Mouse (Mus musculus) limb, embryonic 11.5 days (tissue): ENCODE data around the gene Jazf1. TPM values are rescaled to one million over a fixed set of nuclear protein-coding genes. Genes with fewer than 3 reads are reported as not detected.

Experiments used
- ATAC-seq: fragments of 200-750 bp; cut with Nextera tagmentation; 2 replicates; pipeline ENCODE4 v1.8.0; 2017; ENCODE audit warnings: low read depth; ENCODE audit not compliant: insufficient number of reproducible peaks, low FRiP score, low TSS enrichment
- DNase-seq: peaks from one replicate; pipeline ENCODE4 v3.0.0-alpha.2; 2015; ENCODE audit warnings: low spot score
- H3K27ac ChIP-seq: fragments of 300-500 bp; sonication (generic); replicated peaks from 2 replicates; pipeline ENCODE4 v1.5.1; 2014; ENCODE audit warnings: low read depth, mild to moderate bottlenecking, low read length
- H3K27me3 ChIP-seq: fragments of 300-500 bp; sonication (generic); 2 replicates; pipeline ENCODE4 v1.6.1; 2014; ENCODE audit warnings: mild to moderate bottlenecking, low read length, mixed read lengths; ENCODE audit not compliant: control insufficient read depth, insufficient read depth
- H3K36me3 ChIP-seq: fragments of 300-500 bp; sonication (generic); 2 replicates; pipeline ENCODE4 v1.6.1; 2014; ENCODE audit warnings: mild to moderate bottlenecking, low read length, moderate library complexity, mixed read lengths; ENCODE audit not compliant: control insufficient read depth, insufficient read depth
- H3K4me1 ChIP-seq: fragments of 300-500 bp; sonication (generic); 2 replicates; pipeline ENCODE4 v1.6.1; 2014; ENCODE audit warnings: low read length, mixed read lengths; ENCODE audit not compliant: control insufficient read depth, insufficient read depth
- H3K4me2 ChIP-seq: fragments of 300-500 bp; sonication (generic); 2 replicates; pipeline ENCODE4 v1.6.1; 2014; ENCODE audit warnings: low read depth, mild to moderate bottlenecking, moderate library complexity; ENCODE audit not compliant: severe bottlenecking
- H3K4me3 ChIP-seq: fragments of 300-500 bp; sonication (generic); 2 replicates; pipeline ENCODE4 v1.5.1; 2014; ENCODE audit warnings: low read depth, low read length
- H3K9ac ChIP-seq: fragments of 300-500 bp; sonication (generic); 2 replicates; pipeline ENCODE4 v1.6.1; 2014; ENCODE audit warnings: mild to moderate bottlenecking, low read length
- H3K9me3 ChIP-seq: fragments of 300-500 bp; sonication (generic); 2 replicates; pipeline ENCODE4 v1.6.1; 2016; ENCODE audit warnings: low read length; ENCODE audit not compliant: control insufficient read depth
- WGBS: fragments of 180-500 bp; shearing (Covaris S2); extraction: QIAGEN DNeasy Blood & Tissue Kit; methylation state at CpG from one replicate; pipeline ENCODE4 v1.1.7; 2014; 5-methylcytosine and 5-hydroxymethylcytosine counted together
- polyA plus RNA-seq: library from polyadenylated mRNA; unstranded; fragments of >200 nt; fragmentation: Nextera tagmentation; extraction: Ambion mirVana; gene quantifications from 2 replicates; pipeline ENCODE4 v1.2.1, GENCODE M21; 2014

The Jazf1 gene
- polyA plus RNA-seq, 1 experiment from 2014 or later, result 6.5 TPM

- H3K36me3 ChIP-seq, result no peaks in the 10 kb centered on the region
- H3K27me3 ChIP-seq, result no peaks in the 10 kb centered on the region
- H3K4me1 ChIP-seq, result peaks cover 51% of the 10 kb centered on the region
- H3K4me3 ChIP-seq, result no peak overlapping the region
- H3K27ac ChIP-seq, result peak overlapping the region; percentile 93
- 8% methylated on average over 10 of the region's 10 CpGs for WGBS
- H3K9ac ChIP-seq, result no peak overlapping the region
- H3K4me2 ChIP-seq, result no peak overlapping the region
- peak; percentile 77 for ATAC-seq
- DNase-seq, result peak; percentile 87
- H3K9me3 ChIP-seq, result no peaks in the 10 kb centered on the region
These were observed 100.7 kb downstream of the Jazf1 start for GRCm38 (mm10) chr6:52967557-52968270.

GRCm38 (mm10) chr6:52966001-52966400 is 102.4 kb downstream of the Jazf1 start:
- H3K9ac ChIP-seq, result peak overlapping the region; percentile 37; the same call in 1 of the 2 replicates
- peak; percentile 49 for DNase-seq
- H3K4me3 ChIP-seq, result no peak overlapping the region
- H3K4me2 ChIP-seq, result no peak overlapping the region
- no peak for ATAC-seq
- no peaks in the 10 kb centered on the region for H3K36me3 ChIP-seq
- WGBS, result 27% methylated on average over 4 of the region's 4 CpGs
- peak overlapping the region; percentile 93 for H3K27ac ChIP-seq
- H3K9me3 ChIP-seq, result no peaks in the 10 kb centered on the region
- H3K27me3 ChIP-seq, result no peaks in the 10 kb centered on the region
- peaks cover 57% of the 10 kb centered on the region for H3K4me1 ChIP-seq

GRCm38 (mm10) chr6:52965340-52965739 is 103.1 kb downstream of the Jazf1 start:
- Histone ChIP-seq H3K27me3 (no peaks in the 10 kb centered on the region), H3K4me2 (peak overlapping the region; percentile 2; the same call in 1 of the 2 replicates), H3K27ac (peak overlapping the region; percentile 93)

DNA sequence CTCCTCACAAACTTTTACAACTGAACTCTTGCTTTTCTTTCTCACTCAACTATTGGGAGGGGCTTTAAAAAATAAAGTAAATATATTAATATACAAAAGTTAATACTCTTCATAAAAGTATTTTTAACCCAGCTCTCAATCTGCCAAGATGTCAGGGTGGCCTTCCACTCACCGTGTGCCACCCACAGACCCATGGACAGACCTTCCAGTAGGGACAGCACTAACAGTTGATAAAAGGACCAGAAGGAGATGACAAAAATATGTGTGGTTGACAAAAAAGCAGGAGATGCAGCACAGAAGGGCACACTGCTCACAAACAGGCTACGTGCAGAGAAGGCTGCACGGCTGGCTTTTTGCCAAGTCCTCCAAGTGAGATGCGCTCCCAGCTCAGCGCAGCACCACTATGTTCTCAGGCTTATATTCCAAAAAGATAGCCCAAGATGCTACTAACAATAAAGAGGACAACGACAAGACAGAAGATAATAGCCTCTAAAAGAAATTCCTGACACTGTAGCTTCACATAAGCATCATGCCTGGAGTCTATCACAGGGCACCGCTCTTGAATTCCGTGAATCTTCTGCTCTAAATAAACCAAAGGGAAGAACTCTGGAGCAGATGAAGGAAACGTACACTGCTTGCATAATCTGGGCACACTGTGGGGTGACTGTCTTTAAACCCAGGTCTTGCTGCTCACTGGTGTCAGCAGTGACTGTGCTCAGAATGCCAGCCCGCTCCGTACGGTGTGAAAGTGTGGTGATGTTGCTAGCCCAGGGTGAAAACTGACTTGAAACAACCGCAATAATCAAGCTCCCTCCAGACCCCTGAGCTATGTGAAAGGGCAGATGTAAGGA is 104.4 kb downstream of the Jazf1 start:
- Histone ChIP-seq H3K9ac (peak overlapping the region; percentile 49; the same call in 1 of the 2 replicates), H3K4me2 (no peak overlapping the region; the same call in 1 of the 2 replicates), H3K9me3 (no peaks in the 10 kb centered on the region), H3K27me3 (no peaks in the 10 kb centered on the region), H3K27ac (peak overlapping the region; percentile 90), H3K4me1 (peaks cover 54% of the 10 kb centered on the region), H3K36me3 (no peaks in the 10 kb centered on the region), H3K4me3 (no peak overlapping the region)
- WGBS, result 39% methylated on average over 13 of the region's 13 CpGs
- DNase-seq, result peak; percentile 60
- no peak for ATAC-seq

More at GRCm38 (mm10) chr6:52965340-52965739, 103.1 kb downstream of the Jazf1 start:
- H3K4me1 ChIP-seq, result peaks cover 60% of the 10 kb centered on the region
- 15% methylated on average over 7 of the region's 7 CpGs for WGBS
- H3K9me3 ChIP-seq, result no peaks in the 10 kb centered on the region
- ATAC-seq, result no peak
- H3K9ac ChIP-seq, result peak overlapping the region; percentile 58
- peak; percentile 50 for DNase-seq
- no peak overlapping the region for H3K4me3 ChIP-seq
- H3K36me3 ChIP-seq, result no peaks in the 10 kb centered on the region

GRCm38 (mm10) chr6:52963430-52963732 is 105.0 kb downstream of the Jazf1 start:
- no peak for ATAC-seq
- Histone ChIP-seq H3K4me2 (no peak overlapping the region), H3K36me3 (no peaks in the 10 kb centered on the region), H3K27me3 (no peaks in the 10 kb centered on the region), H3K4me1 (peaks cover 51% of the 10 kb centered on the region), H3K4me3 (no peak overlapping the region), H3K27ac (peak overlapping the region; percentile 79), H3K9me3 (no peaks in the 10 kb centered on the region), H3K9ac (no peak overlapping the region)
- 39% methylated on average over 6 of the region's 6 CpGs for WGBS
- DNase-seq, result peak; percentile 26

GRCm38 (mm10) chr6:52962600-52963429 is 105.6 kb downstream of the Jazf1 start:
- no peaks in the 10 kb centered on the region for H3K27me3 ChIP-seq
- DNase-seq, result peak; percentile 28
- H3K4me1 ChIP-seq, result peaks cover 50% of the 10 kb centered on the region
- no peak overlapping the region for H3K4me3 ChIP-seq
- H3K9me3 ChIP-seq, result no peaks in the 10 kb centered on the region
- H3K36me3 ChIP-seq, result no peaks in the 10 kb centered on the region
- no peak for ATAC-seq
- peak overlapping the region; percentile 79 for H3K27ac ChIP-seq
- no peak overlapping the region for H3K4me2 ChIP-seq
- H3K9ac ChIP-seq, result no peak overlapping the region
- 46% methylated on average over 4 of the region's 4 CpGs for WGBS

GRCm38 (mm10) chr6:52961660-52962490 is 106.6 kb downstream of the Jazf1 start:
- DNase-seq (peak; percentile 20), ATAC-seq (0 out of 2 replicates have a peak, but pooled peaks have one; percentile 49)
- Histone ChIP-seq H3K27me3 (no peaks in the 10 kb centered on the region), H3K4me1 (peaks cover 47% of the 10 kb centered on the region), H3K9me3 (no peaks in the 10 kb centered on the region), H3K27ac (0 out of 2 replicates have a peak overlapping the region, but pooled peaks have one; percentile 65), H3K36me3 (no peaks in the 10 kb centered on the region), H3K9ac (no peak overlapping the region), H3K4me3 (no peak overlapping the region), H3K4me2 (no peak overlapping the region)
- WGBS, result 67% methylated on average over 6 of the region's 6 CpGs
